Mouse (Mus musculus): Measurements from ENCODE around the gene Srd5a3. TPM values are rescaled to one million over a fixed set of nuclear protein-coding genes. Genes with fewer than 3 reads are reported as not detected.
"Not testable (repeated sequence)": the region's sequence is repeated elsewhere in the genome, so short reads cannot be mapped to it uniquely, and the experiment has no call there.

Gene Srd5a3
- 7.8 and 11.7 TPM in 2 replicates for polyA plus RNA-seq (2012; rRNA removed)

DNA sequence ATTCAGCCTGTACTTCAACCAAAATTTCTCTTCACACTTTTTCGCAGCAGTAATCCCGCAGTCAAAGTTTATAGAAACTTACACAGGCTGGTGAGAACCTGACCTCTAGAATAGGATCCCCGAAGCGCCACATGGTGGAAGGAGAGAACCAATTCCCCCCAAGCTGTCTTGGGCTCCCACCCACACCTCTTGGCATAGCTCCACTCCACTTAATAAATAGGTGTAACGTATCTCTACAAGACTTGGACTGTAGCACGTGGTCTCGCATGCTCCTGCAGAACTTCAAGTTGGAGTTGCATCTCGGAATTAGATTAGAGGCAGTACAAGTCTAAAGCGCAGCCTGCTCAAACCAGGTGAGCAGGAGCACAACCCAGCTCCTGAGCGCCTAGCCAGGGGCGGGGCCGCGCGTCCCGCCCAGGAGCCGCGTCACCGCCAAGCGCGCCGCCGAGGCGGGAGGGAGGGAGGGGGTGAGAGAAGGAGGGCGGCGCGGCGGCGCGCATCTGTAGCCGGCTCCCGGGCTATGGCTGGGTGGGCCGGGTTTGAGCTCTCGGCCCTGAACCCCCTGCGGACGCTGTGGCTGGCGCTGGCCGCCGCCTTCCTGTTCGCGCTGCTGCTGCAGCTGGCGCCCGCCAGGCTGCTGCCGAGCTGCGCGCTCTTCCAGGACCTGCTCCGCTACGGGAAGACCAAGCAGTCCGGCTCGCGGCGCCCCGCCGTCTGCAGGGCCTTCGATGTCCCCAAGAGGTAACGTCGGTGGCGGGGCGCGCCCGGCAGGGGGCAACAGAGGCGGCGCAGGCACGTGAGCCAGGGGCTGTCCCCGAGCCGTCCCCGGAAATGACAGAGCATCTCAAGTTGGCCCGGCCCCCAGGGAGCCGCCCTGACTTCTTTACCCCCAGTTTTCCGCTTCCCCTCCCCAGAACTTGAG is at the start of gene Srd5a3:
Srd5a3 (plus strand) TSS at position 464 of the 922 bp plus-strand sequence.
- H3K36me3 ChIP-seq (ENCODE audit: control insufficient read depth, insufficient read depth, low read length) = no peaks in the 10 kb centered on the region
- peak within 1 kb of the TSS; percentile 88 for H3K4me3 ChIP-seq (ENCODE audit: control insufficient read depth, low read depth, low read length)
- peak within 1 kb of the TSS; percentile 69 for H3K27ac ChIP-seq (ENCODE audit: control insufficient read depth, insufficient read depth, low read depth, low read length)
- TF ChIP-seq POLR2A (IDR thresholded peaks at IDR 0.05; ENCODE audit: control insufficient read depth, low read depth, low read length) (peak; percentile 38), CTCF (IDR thresholded peaks at IDR 0.05; ENCODE audit: control insufficient read depth, insufficient read depth, insufficient replicate concordance, low read depth, low read length) (peak; percentile 53; the same call in 1 of the 2 replicates)
- H3K4me1 ChIP-seq (ENCODE audit: control insufficient read depth, insufficient read depth, low read length) = peaks cover 9% of the 10 kb centered on the region
- H3K27me3 ChIP-seq (ENCODE audit: control insufficient read depth, insufficient read depth, low read length) = no peaks in the 10 kb centered on the region

DNA sequence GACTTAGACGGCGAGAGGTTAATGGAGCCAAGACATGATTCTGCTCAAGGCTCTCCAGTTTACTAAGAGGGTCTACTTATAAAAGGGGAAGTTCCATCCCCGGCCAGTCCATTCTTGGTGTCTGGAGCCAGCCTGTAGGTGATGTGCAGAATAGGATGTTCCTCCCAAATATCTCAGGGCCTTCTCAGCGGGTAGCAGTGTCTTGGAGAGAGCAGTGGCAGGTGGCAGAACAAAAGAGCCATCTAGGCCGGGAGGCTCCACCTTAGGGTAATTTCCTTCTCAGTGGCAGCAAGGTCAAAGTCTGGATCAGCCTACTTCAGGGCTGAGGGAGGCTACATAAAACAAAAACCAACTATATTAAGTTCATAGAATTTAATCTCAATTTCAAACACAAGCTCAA is 36.3 kb upstream of the Srd5a3 start:
- H3K27ac ChIP-seq (ENCODE audit: control insufficient read depth, insufficient read depth, low read depth, low read length); H3K27me3 ChIP-seq (ENCODE audit: control insufficient read depth, insufficient read depth, low read length); H3K36me3 ChIP-seq (ENCODE audit: control insufficient read depth, insufficient read depth, low read length): not testable (repeated sequence)

DNA sequence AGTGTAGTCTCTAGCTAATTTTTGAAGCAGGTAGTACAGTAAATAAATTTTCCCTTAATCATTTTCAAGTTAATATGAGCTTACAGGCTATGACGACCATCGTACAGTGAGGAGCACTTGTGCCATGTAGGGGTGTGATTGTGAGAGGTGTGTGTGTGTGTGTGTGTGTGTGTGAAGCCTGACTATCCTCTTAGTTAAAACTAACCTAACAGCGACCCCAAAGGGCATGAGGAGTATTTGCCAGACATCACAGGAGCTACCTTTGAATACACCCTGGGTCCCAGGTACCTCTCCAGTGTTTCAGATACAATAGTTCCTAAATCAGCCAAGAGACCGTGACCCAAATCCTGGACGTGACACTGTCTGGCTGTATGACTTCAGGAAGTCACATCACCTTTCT is 32.8 kb upstream of the Srd5a3 start:
- no peak overlapping the region for H3K4me3 ChIP-seq (ENCODE audit: control insufficient read depth, low read depth, low read length)
- TF ChIP-seq CTCF (IDR thresholded peaks at IDR 0.05; ENCODE audit: control insufficient read depth, insufficient read depth, insufficient replicate concordance, low read depth, low read length) (no peak), POLR2A (IDR thresholded peaks at IDR 0.05; ENCODE audit: control insufficient read depth, low read depth, low read length) (no peak)
- H3K36me3 ChIP-seq (ENCODE audit: control insufficient read depth, insufficient read depth, low read length) = no peaks in the 10 kb centered on the region
- no peak overlapping the region for H3K27ac ChIP-seq (ENCODE audit: control insufficient read depth, insufficient read depth, low read depth, low read length)
- H3K4me1 ChIP-seq (ENCODE audit: control insufficient read depth, insufficient read depth, low read length) = no peaks in the 10 kb centered on the region
- no peaks in the 10 kb centered on the region for H3K27me3 ChIP-seq (ENCODE audit: control insufficient read depth, insufficient read depth, low read length)

More for the DNA sequence above, 36.3 kb upstream of the Srd5a3 start:
- not testable (repeated sequence) for H3K4me3 ChIP-seq (ENCODE audit: control insufficient read depth, low read depth, low read length); H3K4me1 ChIP-seq (ENCODE audit: control insufficient read depth, insufficient read depth, low read length)

DNA sequence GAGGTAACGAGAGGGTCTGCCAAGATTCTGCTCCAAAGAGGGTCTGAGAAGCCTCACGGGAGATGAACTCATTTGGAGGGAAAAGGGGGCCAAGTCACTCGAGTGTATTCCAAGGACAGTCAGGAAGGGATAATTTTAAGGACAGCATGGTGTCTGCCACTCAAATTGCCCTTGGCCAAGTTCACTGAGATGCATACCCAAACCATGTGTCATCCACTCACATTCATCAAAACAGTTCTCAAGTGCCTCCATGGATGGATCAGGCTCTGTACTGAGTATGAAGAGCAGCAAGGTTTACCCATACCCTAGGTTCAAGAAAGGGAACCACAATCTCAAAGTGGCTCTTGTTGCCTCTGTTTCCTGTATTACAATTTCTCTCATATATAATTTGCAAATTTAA is 31.6 kb upstream of the Srd5a3 start:
- TF ChIP-seq POLR2A (IDR thresholded peaks at IDR 0.05; ENCODE audit: control insufficient read depth, low read depth, low read length) = no peak
- no peak for TF ChIP-seq CTCF (IDR thresholded peaks at IDR 0.05; ENCODE audit: control insufficient read depth, insufficient read depth, insufficient replicate concordance, low read depth, low read length)
- Histone ChIP-seq H3K27me3 (ENCODE audit: control insufficient read depth, insufficient read depth, low read length) (no peaks in the 10 kb centered on the region), H3K27ac (ENCODE audit: control insufficient read depth, insufficient read depth, low read depth, low read length) (no peak overlapping the region), H3K4me1 (ENCODE audit: control insufficient read depth, insufficient read depth, low read length) (no peaks in the 10 kb centered on the region), H3K36me3 (ENCODE audit: control insufficient read depth, insufficient read depth, low read length) (no peaks in the 10 kb centered on the region), H3K4me3 (ENCODE audit: control insufficient read depth, low read depth, low read length) (no peak overlapping the region)

DNA sequence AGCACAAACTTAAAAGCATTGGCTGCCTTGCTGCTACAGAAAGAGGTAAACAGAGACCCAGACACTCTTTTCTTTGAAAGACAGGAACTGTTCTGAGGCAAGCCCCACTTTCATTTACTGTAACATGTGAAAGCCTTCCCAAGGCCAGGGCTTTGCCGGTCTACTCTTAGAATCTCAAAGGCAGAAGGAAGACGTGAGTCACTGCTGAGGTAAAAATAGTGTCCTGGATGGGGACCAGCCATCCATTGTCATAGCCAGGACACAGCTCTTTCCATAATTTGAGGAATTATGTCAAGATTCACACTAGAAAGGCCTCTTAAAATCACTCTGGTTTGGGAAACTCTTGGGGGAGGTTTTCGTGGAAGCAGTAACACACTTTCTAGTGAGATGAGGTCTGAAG is 28.9 kb upstream of the Srd5a3 start:
- Histone ChIP-seq H3K27me3 (ENCODE audit: control insufficient read depth, insufficient read depth, low read length) (no peaks in the 10 kb centered on the region), H3K4me3 (ENCODE audit: control insufficient read depth, low read depth, low read length) (no peak overlapping the region), H3K4me1 (ENCODE audit: control insufficient read depth, insufficient read depth, low read length) (no peaks in the 10 kb centered on the region), H3K36me3 (ENCODE audit: control insufficient read depth, insufficient read depth, low read length) (no peaks in the 10 kb centered on the region), H3K27ac (ENCODE audit: control insufficient read depth, insufficient read depth, low read depth, low read length) (no peak overlapping the region)
- TF ChIP-seq POLR2A (IDR thresholded peaks at IDR 0.05; ENCODE audit: control insufficient read depth, low read depth, low read length) (no peak), CTCF (IDR thresholded peaks at IDR 0.05; ENCODE audit: control insufficient read depth, insufficient read depth, insufficient replicate concordance, low read depth, low read length) (no peak)

DNA sequence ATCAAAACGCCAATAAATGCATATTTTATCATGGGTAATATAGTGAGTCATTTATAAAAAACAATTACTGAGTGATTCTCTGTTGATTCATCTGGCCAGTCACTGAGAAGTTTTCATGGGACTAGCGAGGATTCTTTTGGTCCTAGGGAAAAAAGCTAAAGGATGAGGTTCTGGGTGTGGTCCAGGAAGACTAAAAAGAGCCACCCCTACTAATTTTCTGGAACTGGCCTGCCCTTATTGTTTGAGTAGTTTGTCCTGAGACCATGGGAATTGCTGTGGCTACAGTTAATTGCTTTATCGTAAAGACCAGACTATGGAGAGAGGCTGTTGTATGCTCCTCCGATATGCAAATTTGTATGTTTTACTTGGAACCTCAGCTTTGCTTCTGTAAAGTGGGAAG is 28.1 kb upstream of the Srd5a3 start:
- no peaks in the 10 kb centered on the region for H3K36me3 ChIP-seq (ENCODE audit: control insufficient read depth, insufficient read depth, low read length)
- TF ChIP-seq CTCF (IDR thresholded peaks at IDR 0.05; ENCODE audit: control insufficient read depth, insufficient read depth, insufficient replicate concordance, low read depth, low read length) (no peak), POLR2A (IDR thresholded peaks at IDR 0.05; ENCODE audit: control insufficient read depth, low read depth, low read length) (no peak)

DNA sequence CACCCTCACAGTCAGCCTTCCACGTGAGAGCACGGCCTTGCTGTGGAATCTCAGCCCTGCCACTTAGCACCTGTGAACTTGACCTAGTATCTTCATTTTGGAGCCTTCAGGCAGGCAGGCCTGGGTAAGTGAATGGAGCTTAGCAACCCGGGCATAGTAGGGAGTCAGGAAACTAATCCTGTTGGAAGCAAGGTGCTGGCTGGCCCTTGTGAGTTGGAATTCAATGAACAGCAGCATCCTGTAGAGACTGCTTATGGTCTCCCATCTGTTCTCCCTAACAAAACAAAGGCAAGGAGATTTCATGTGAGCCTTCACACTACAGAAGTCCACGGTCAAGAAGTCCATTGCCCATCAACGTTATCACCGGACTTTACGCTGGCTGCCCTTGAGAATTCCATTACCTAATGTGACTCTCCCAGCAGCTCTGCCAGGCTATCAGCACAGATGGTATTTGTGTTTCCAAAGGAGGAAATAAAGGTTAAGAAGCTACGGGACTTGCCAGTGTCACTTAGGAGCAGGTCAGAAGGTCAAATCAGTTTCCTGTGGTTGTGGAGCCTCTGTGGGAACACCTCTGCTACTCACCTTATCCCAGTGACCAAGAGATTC is 24.5 kb upstream of the Srd5a3 start:
- Histone ChIP-seq H3K27ac (ENCODE audit: control insufficient read depth, insufficient read depth, low read depth, low read length) (no peak overlapping the region), H3K36me3 (ENCODE audit: control insufficient read depth, insufficient read depth, low read length) (no peaks in the 10 kb centered on the region), H3K4me3 (ENCODE audit: control insufficient read depth, low read depth, low read length) (no peak overlapping the region), H3K27me3 (ENCODE audit: control insufficient read depth, insufficient read depth, low read length) (no peaks in the 10 kb centered on the region), H3K4me1 (ENCODE audit: control insufficient read depth, insufficient read depth, low read length) (no peaks in the 10 kb centered on the region)
- TF ChIP-seq POLR2A (IDR thresholded peaks at IDR 0.05; ENCODE audit: control insufficient read depth, low read depth, low read length) = no peak
- no peak for TF ChIP-seq CTCF (IDR thresholded peaks at IDR 0.05; ENCODE audit: control insufficient read depth, insufficient read depth, insufficient replicate concordance, low read depth, low read length)

More for the DNA sequence above, 28.1 kb upstream of the Srd5a3 start:
- Histone ChIP-seq H3K27ac (ENCODE audit: control insufficient read depth, insufficient read depth, low read depth, low read length) (no peak overlapping the region), H3K27me3 (ENCODE audit: control insufficient read depth, insufficient read depth, low read length) (no peaks in the 10 kb centered on the region), H3K4me3 (ENCODE audit: control insufficient read depth, low read depth, low read length) (no peak overlapping the region), H3K4me1 (ENCODE audit: control insufficient read depth, insufficient read depth, low read length) (no peaks in the 10 kb centered on the region)

Measured in testis, adult 2 months (tissue).